Mouse (Mus musculus) G1E (cell line): Measurements from ENCODE around the gene Bfsp2.

ENCODE experiments used
- CTCF ChIP-seq: IDR thresholded peaks from 2 replicates; pipeline ENCODE4 v1.5.1; 2012; ENCODE audit warnings: low read depth, low read length, inconsistent platforms, mixed read lengths
- GATA1 ChIP-seq: IDR thresholded peaks from 2 replicates; pipeline ENCODE4 v1.6.1; 2012; ENCODE audit warnings: borderline replicate concordance, low read length, inconsistent platforms, mixed read lengths
- GATA2 ChIP-seq: IDR thresholded peaks from 2 replicates; pipeline ENCODE4 v1.6.1; 2012; ENCODE audit warnings: low read depth, low read length, inconsistent platforms, borderline replicate concordance
- TAL1 ChIP-seq: conservative IDR thresholded peaks from 2 replicates; pipeline ENCODE4 v1.6.1; 2012; ENCODE audit warnings: low read depth, low read length, inconsistent platforms, mixed read lengths

- no peak for TF ChIP-seq CTCF
- no peak for TF ChIP-seq GATA2
- no peak for TF ChIP-seq TAL1
- TF ChIP-seq GATA1, result no peak
Observed at GRCm38 (mm10) chr9:103398509-103399157, 81.6 kb downstream of the Bfsp2 start.
